Mouse (Mus musculus) c-Kit-positive CD71-positive TER-119-positive erythroid progenitor cells, embryonic 14.5 days (primary cell): Measurements from ENCODE around the gene Gm11037.
"Not testable (repeated sequence)": the region's sequence is repeated elsewhere in the genome, so short reads cannot be mapped to it uniquely, and the experiment has no call there.

ENCODE experiments used
- DNase-seq: peaks from one replicate; pipeline ENCODE4 v3.0.0-alpha.2; 2013; ENCODE audit warnings: low spot score

Gene Gm11037

DNA sequence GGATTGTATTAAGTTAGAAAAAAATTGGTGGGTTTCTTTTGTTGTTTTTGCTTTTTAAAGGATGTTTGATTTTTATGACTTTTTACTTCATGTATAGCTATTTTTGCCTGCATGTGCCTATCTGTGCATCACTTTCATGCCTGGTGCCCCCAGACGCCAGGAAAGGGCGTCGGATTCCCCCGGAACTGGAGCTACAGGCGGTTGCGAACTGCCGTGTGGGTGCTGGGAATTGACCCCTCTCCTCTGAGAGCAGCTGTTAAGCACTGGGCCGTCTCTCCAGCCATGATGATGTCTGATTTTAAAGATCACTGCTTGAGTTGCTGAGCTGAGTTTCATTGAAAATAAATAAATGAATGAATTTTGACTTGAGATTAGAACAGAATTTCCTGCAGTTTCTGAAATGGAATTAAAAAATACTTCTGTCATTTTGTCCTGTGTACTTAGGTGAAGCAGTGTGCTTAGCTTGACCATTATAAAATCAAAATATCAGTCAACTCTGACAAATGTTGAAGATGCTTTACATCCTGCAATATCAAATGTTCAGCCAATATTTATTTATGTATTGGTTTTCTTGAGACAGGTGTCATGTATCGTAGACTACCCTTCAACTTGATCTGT is at the start of gene Gm11037:
TSS of gene Gm11037 (plus strand) at position 568 of the 618 bp plus-strand sequence.
- DNase-seq = no peak

GRCm38 (mm10) chr2:131084206-131084605 is 49.1 kb upstream of the Gm11037 start:
- no peak for DNase-seq

- DNase-seq = no peak
These were observed 46.5 kb upstream of the Gm11037 start, which contains the start of gene Siglec1 for GRCm38 (mm10) chr2:131086667-131087390. Gene Siglec1, minus strand, starts transcription at chr2:131086765.

- DNase-seq = no peak
These were observed 44.7 kb upstream of the Gm11037 start for GRCm38 (mm10) chr2:131088581-131088980.

DNA sequence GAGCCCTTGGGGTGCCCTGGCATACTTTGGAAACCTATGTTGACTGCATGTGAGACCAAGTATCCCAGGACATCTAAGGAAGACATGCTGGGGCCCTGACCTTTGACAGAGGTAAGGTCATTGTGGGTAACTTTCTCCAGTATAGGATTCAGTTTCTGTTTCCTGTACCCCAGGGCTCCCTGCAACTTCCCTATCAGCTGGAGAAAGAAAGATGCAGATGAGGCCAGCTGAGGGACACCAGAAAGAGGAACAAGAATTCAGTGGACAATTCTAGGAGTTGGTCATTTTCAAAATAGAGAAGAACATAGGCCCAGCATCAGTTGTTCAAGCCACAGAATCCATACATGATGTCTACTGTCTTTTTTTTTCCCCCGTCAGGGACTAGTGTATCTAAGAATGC is 43.7 kb upstream of the Gm11037 start:
- no peak for DNase-seq

- DNase-seq = no peak
These were observed 42.4 kb upstream of the Gm11037 start for GRCm38 (mm10) chr2:131090852-131091251.

GRCm38 (mm10) chr2:131093577-131093976 is 39.7 kb upstream of the Gm11037 start:
- DNase-seq = no peak

DNA sequence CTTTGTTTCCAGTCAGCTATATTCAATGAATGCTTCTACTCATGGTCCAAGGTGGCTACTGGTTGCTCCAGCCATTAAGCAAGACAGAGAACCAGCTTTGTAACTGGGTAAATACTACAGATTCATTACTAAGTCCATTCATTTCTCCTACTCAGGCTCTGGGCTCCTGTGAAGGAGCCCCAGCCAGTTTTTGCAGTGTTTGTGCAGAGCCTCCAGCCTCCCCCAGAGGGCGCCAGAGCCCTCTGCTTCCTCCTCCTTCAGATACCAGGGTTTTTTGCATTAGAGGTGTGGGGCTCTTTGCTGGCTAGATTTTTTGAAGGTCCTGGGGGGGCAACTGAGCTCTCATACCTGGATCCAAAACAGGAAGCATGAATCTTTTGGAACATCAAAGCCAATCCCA is 38.5 kb upstream of the Gm11037 start:
- peak; percentile 83 for DNase-seq

- DNase-seq = peak; percentile 73
These were observed 37.0 kb upstream of the Gm11037 start for GRCm38 (mm10) chr2:131096101-131096795.

- DNase-seq = no peak
These were observed 36.2 kb upstream of the Gm11037 start for GRCm38 (mm10) chr2:131097087-131097486.

DNA sequence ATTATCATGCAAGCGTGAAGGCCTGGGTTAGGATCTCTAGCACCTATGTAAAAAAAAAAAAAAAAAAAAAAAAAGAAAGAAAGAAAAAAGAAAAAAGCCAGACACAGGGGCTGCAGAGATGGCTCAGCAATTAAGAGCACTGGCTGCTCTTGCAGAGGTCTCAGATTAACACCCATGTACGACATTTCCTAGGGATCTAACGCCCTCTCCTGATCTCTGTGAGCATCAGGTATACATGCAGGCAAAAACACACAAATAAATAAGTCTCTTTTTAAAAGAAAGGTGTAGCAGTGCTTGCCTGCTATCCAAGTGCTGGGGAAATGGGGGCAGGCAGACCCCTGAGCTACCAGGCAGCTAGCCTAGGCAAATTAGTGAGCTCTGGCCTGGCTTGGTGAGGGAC is 31.8 kb upstream of the Gm11037 start:
- no peak for DNase-seq

DNA sequence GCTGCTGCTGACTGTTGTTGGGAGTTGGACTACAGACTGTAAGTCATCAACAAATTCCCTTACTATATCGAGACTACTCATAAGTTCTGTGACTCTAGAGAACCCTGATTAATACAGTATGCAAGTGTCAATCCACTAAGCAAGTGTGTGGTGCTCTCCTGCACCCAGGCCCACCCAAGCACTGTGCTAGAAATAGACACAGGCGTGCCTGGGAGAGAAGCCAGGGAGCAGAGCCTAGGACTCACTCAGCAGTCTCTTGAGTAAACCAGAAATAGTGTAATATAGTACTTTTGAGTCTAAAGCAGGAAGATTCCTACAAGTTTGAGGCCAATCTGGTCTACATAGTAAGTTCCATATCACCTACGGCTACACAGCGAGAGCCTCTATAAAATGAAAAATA is 29.3 kb upstream of the Gm11037 start:
- no peak for DNase-seq

GRCm38 (mm10) chr2:131105061-131105460 is 28.2 kb upstream of the Gm11037 start:
- not testable (repeated sequence) for DNase-seq

GRCm38 (mm10) chr2:131105989-131106388 is 27.3 kb upstream of the Gm11037 start:
- DNase-seq = no peak

DNA sequence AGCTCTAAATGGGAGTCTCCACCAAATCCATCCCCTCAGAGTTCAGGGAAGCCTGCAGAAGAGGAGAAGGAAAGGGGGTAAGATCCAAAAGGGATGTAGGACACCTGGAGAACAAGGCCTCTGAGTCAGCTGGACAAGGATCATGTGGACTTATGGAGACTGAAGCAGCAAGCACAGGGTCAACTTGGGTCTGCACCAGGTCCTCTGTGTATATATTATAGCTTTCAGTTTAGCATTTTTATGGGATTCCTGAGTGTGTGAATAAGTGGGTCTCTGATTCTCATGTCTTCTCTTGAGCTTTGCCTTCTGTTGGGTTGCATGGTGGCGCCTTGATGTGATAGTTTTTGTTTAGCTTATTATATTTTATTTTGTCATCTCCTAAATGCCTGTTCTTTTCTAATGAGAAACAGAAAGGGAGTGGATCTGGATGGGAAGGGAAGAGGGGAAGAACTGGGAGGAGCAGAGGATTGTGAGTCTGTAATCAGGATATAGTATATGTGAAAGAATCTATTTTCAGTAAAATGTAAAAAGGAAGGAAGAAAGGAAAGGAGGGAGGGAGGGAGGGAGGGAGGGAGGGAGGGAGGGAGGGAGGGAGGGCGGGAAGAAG is 14.2 kb upstream of the Gm11037 start:
- no peak for DNase-seq

GRCm38 (mm10) chr2:131124166-131124565 is 9.1 kb upstream of the Gm11037 start:
- DNase-seq = no peak

DNA sequence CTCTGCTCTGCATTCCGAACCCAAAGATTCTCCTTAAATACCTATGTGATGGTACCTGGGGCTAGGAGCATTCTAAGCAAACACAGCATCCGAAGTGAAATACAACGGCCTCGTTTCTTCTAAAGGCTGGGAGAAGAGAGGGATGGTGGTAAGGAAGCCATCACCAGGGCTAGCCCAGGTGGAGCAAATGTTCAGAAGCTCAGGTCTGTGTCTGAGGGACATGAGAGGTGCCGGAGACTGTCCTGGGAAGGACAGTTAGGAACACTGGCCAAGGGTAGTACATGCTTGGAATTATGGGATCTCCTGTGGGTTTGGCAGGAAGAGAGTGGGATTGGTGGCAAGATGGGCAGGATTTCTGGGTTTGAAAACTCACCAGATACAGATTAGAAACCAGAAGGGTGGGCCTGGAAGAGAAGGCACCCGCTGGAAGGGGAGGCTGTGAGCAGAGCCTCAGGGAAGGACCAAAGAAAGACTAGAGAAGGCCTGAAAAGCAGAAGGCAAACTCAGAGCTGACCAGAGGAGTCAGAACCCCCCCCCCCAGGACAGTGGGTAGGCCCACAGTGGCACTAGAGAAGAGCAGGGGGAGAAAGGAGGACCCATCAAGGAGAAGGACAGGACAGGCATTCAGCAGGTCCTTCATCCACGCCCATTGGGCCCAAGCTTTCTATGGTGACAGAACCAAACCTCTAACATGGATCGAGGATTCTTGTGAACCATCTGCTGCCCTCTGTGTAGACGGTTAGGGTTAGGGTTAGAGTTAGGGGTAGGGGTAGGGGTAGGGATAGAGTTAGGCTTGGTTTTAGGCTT is 7.9 kb upstream of the Gm11037 start:
- DNase-seq = no peak

DNA sequence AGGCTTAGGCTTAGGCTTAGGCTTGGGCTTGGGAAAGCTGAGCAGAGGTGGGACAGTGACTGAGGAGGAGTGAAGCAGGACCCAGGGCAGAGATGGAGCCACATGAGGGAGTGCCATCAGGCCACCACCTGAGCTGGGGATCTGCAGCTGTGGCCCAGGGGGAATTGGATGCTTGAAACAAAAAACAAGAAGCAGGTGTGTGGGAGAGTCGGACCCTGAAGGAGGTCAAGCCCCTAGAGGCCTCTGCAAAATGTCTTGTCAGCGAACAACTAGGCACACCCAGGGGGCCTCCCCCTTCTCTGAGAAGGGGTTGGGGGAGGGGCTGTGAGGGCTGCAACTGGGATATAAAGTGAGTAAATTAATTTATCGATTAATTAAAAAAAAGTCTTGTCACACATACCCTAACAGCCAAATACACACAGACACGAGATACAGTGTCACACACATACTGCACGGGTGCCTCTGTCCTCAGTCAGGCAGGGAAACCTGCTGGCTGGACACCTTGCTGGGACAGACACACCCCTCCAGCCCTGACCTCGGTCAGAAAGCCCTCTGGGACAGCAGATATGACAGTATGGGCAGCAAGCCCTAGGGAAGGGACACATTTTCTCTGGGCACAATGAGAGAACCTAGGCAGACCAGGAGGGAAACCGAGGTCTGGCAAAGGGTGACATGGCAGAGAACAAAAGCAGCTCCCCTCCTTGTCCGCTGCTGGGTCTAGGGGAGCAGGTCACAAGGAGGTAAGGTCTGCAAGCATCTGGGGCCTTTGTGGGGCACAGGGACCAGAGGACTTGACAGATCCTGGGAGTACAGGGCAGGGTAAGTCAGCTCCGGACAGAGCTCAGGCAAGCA is 7.1 kb upstream of the Gm11037 start:
- DNase-seq = no peak

DNA sequence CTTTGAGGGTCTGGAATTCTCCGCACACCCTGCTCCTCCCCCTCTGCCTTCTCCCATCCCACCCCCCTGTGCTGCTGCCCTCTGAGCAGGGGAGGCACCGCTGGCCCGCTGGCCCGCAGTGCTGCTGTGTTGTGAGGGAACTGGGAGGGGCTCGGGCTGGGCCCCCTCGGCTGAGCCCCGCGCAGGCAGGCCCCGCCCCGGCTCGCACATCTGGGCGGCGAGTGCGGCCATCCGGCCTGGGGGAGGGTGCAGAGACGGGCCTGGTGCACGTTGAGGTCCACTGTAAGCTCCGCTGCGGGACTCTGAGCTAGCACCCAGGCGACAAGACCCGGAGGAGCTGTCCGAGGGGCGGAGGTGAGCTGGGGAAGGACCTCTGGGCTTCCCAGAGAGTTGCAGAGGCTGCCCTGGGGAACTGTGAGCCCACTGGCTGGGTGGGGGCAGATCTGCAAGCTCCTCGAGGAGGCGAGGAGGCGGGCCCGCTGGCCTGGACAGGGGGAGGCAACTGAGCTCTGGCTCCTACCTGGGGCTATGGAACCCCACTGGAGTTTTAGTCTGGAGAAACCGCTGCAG is 6.1 kb upstream of the Gm11037 start, which contains the start of gene Hspa12b:
TSS of gene Hspa12b (plus strand) at position 120 of the 570 bp plus-strand sequence.
- no peak for DNase-seq

DNA sequence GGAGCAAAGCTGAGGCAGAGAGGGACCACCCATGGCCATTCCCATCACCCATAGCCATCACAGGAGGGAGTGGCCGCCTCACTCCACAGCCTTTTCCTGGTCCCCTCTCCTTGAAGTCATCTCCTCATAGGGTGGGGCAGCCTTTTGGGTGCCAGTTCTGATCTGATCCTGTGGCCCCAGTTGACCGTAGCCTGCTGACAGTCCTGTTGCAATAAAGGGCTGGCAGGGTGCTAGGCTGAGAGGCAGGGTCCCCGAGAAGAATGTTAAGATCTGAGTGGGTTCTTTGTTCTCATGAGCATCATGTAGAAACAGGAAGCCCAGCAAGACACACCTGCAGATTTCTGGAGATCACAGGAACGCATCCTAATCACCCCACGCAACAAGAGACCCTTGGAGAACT is 5.1 kb upstream of the Gm11037 start:
- no peak for DNase-seq
